Mouse (Mus musculus): Measurements from ENCODE around the gene Mill1. TPM values are rescaled to one million over a fixed set of nuclear protein-coding genes. Genes with fewer than 3 reads are reported as not detected.

The Mill1 gene
- polyA plus RNA-seq, 1 experiment from 2014 or later = not detected

Other genes with a start within 250 kb of the Mill1 start
- gene Ceacam13, start 235.5 kb upstream of the Mill1 start, polyA plus RNA-seq (2015; fragmentation: Nextera tagmentation; extraction: Ambion mirVana) = not detected in 2 replicates
- not detected in 2 replicates for gene Ceacam12, start 179.4 kb upstream of the Mill1 start, polyA plus RNA-seq (2015; fragmentation: Nextera tagmentation; extraction: Ambion mirVana)
- not detected in 2 replicates for gene Igfl3, start 68.9 kb upstream of the Mill1 start, polyA plus RNA-seq (2015; fragmentation: Nextera tagmentation; extraction: Ambion mirVana)
- gene Psg18, start 109.7 kb downstream of the Mill1 start, polyA plus RNA-seq (2015; fragmentation: Nextera tagmentation; extraction: Ambion mirVana) = not detected in 2 replicates
- not detected in 2 replicates for gene Psg28, start 186.7 kb downstream of the Mill1 start, polyA plus RNA-seq (2015; fragmentation: Nextera tagmentation; extraction: Ambion mirVana)
- gene Psg26, start 238.8 kb downstream of the Mill1 start, polyA plus RNA-seq (2015; fragmentation: Nextera tagmentation; extraction: Ambion mirVana) = not detected in 2 replicates

All from lung, embryonic 16.5 days (tissue).